Mouse (Mus musculus) 416B (cell line): Measurements from ENCODE around the gene Rhox2f.
"Not testable (repeated sequence)": the region's sequence is repeated elsewhere in the genome, so short reads cannot be mapped to it uniquely, and the experiment has no call there.

Source experiments
- DNase-seq: peaks from one replicate; pipeline ENCODE4 v3.0.0; 2011; ENCODE audit warnings: low read depth

Rhox2f gene

DNA sequence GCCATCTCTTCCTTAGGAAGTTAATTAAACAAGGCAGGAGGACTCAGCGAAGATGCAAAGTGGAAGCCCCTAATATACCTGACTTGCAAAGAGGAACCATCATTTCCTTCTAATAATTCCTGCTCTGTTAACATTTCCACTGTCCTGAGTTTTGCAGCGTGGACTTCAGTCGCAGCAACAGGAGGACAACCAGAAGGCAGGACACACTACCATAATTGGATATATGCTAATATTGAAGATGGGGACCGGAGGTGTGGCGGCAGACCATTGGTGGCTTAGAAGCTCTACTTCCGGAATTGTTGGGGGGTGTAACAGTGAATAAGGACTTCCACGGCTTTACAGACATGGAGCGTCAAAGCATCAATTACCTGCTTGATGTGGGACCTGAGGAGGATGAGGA lies at the start of gene Rhox2f:
Gene Rhox2f, plus strand, starts transcription at position 301 of the 400 bp plus-strand sequence.
- DNase-seq: not testable (repeated sequence)

DNA sequence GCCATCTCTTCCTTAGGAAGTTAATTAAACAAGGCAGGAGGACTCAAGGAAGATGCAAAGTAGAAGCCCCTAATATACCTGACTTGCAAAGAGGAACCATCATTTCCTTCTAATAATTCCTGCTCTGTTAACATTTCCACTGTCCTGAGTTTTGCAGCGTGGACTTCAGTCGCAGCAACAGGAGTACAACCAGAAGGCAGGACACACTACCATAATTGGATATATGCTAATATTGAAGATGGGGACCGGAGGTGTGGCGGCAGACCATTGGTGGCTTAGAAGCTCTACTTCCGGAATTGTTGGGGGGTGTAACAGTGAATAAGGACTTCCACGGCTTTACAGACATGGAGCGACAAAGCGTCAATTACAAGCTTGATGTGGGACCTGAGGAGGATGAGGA lies 41.1 kb upstream of the Rhox2f start, which contains the start of gene Rhox2e:
Gene Rhox2e, plus strand, starts transcription at position 301 of the 400 bp plus-strand sequence.
- not testable (repeated sequence) for DNase-seq

DNA sequence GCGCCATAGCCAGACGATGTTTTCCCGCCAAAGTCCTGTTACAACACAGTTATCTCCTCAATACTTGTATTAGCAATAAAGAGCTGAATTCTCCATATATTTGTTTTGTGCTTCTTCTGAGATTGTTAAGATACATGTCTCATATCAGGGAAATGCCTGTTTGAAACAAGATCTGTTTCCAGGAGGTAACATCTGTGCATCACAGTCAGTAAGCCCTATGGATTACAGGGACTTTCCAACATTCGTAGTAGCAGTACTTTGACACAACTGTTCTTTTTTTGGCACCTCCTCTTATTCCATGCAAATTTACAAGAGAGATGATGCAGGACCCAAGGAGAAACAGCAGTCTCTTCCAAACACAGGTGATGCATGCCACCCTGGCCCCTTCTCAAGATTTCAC lies 29.5 kb upstream of the Rhox2f start, which contains the start of gene Rhox3e:
Gene Rhox3e, plus strand, starts transcription at position 301 of the 400 bp plus-strand sequence.
- not testable (repeated sequence) for DNase-seq

DNA sequence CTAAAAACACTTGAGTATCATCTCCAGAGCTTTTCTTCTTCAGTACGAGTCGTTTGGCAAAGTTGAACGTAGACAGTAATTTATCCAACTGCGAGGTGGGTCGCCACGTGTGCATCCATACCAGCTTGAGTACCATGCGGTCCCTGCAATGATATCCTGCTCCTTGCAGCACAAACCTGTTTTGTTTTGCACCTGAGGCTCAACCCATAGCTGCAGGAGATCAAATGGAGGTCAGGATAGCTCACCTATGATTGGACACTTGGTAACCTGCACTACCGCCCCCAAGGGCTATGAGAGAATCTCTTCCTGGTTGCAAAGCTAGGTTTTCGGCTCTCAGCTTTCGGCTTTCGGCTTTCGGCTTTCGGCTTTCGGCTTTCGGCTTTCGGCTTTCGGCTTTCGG lies 14.1 kb upstream of the Rhox2f start, which contains the start of gene Rhox4e:
Gene Rhox4e, plus strand, starts transcription at position 301 of the 400 bp plus-strand sequence.
- not testable (repeated sequence) for DNase-seq

DNA sequence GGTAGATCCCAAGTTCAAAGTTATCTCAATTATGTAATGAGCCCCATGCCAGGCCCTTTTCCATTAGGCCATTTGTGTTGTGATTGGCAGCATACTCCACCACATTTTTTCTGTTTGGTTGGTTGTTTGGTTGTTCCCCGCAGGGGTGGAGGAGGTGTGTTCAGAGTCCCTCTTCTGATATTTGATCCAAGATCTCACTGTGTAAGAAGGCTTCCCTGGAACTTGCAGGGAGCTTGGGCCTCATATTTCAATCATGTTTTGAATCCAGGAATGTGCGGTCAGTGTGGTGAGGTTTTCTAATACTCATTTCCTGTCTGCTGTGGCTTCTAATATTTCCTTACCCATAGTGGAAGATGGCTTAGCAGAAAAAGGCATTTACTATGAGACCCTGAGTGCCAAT lies 1.4 kb downstream of the Rhox2f start:
- DNase-seq: peak; percentile 7

DNA sequence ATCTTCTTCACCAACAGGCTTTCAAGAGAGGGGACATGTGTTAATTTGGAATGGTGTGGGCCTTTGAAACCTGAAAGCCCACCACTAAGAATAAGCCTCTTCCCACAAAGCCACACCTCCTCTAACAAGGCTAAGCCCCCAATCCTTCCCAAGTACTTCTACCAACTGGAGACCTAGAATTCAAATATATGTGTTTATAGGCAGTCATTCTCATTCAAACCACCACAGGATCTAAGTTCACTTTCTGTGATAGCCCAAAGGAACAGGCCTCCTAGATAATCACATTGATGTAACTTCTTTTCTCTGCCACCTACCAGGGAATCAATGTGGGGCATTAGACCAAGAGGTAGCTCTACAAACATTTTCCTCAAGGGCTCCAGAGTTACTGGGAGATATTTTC lies 9.5 kb downstream of the Rhox2f start, which contains the start of gene Rhox3f:
Gene Rhox3f, plus strand, starts transcription at position 301 of the 400 bp plus-strand sequence.
- DNase-seq: not testable (repeated sequence)

DNA sequence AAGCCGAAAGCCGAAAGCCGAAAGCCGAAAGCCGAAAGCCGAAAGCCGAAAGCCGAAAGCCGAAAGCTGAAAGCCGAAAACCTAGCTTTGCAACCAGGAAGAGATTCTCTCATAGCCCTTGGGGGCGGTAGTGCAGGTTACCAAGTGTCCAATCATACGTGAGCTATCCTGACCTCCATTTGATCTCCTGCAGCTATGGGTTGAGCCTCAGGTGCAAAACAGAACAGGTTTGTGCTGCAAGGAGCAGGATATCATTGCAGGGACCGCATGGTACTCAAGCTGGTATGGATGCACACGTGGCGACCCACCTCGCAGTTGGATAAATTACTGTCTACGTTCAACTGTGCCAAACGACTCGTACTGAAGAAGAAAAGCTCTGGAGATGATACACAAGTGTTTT lies 36.4 kb downstream of the Rhox2f start, which contains the start of gene Rhox4f:
Gene Rhox4f, minus strand, starts transcription at position 101 of the 400 bp plus-strand sequence.
- not testable (repeated sequence) for DNase-seq
